Mouse (Mus musculus) bone marrow macrophage, adult 2 months (primary cell): ENCODE results near the gene Slc12a3.
A peak's percentile ranks its signal among the peaks of the same experiment; 100 is the strongest.

Experiments used
- CTCF ChIP-seq: IDR thresholded peaks from 2 replicates; pipeline ENCODE4 v1.5.1; 2012; ENCODE audit warnings: low read depth, mild to moderate bottlenecking, low read length, moderate library complexity
- POLR2A ChIP-seq: IDR thresholded peaks from 2 replicates; pipeline ENCODE4 v1.6.1; 2012; ENCODE audit warnings: mild to moderate bottlenecking, low read depth, low read length, borderline replicate concordance

DNA sequence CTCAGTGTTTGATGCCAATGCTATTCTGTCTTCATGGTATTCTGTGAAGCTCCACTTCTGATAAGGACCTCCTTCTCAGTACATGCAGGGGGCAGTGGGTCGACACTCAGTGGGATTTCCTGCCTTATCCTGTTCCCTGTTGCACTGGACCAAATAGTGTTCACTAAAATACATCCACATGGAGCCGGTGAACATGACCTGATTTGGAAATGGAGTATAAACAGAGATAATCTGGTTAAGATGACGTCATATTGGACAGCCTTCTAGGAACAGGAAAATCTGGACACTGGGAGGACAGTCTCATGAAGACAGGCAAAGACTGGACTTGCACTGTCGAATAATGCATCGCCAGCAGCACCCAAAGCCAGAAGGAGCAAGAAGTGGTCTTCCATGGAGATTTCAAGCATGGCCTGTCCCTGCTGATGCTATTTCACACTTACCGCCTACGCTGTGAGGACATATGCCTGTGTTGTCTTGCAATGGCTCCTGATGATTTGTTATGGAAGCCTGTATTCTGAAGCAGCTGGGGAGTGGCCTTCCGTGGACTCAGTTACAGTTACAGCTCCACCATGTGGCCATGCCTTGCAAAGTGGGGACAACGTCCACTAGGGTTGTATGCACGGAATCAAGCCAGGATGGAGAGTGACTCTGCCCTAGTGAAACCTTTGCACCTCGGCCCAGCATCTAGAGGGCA lies 68.1 kb downstream of the Slc12a3 start:
- no peak for TF ChIP-seq POLR2A
- peak; percentile 69 for TF ChIP-seq CTCF
